Mouse (Mus musculus) urinary bladder, postnatal 36 days (tissue): ENCODE results near the gene Mettl7a3.
A peak's percentile ranks its signal among the peaks of the same experiment; 100 is the strongest.
"Not testable (repeated sequence)": the region's sequence is repeated elsewhere in the genome, so short reads cannot be mapped to it uniquely, and the experiment has no call there.

Source experiments
- DNase-seq, 2 experiments: peaks; one replicate each; pipeline ENCODE4 v3.0.0; 2022; ENCODE audit warnings: low spot score in 2 of 2, mixed read lengths in 1 of 2

Gene Mettl7a3

DNA sequence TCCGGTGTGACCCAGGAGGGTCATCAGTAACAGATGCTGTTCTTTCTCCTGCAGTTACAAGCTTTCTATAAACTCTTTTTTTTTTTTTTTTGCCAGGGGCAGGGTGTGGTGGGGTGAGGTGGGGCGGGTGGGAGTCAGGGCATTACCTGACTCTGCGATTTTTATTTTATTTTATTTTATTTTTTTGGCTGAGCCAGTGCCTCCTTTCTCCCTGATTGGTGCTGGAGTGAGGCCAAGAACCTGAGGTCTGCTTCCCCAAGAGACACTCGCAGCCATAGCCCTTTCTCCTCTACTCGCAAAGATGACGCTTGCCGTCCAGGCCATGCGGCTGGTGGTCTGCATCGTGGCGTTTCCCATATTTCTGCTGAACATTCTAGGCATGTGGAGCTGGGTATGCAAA lies at the start of gene Mettl7a3:
TSS of gene Mettl7a3 (plus strand) at position 301 of the 400 bp plus-strand sequence.
- no peak for DNase-seq

DNA sequence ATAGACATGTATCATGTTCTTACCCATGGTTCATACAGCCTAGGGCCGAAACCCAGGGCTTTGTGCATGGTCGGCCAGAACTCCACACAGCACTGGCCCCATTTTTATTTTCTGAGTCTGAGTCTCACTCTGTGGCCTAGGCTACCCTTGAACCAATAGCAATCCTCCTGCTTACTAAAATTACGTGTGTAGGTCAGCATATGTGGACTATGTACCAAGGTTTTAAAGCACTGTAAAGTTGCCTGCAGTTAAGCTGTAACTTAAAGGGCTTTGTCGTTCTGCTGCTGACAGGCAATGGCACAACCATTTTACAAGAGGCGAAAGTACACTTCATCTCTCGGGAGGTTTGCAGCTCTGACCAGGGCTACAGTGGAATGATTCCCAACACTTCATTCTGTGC lies 45.7 kb upstream of the Mettl7a3 start:
- no peak for DNase-seq

GRCm38 (mm10) chr15:100290858-100291257 lies 43.9 kb upstream of the Mettl7a3 start:
- no peak for DNase-seq

GRCm38 (mm10) chr15:100292326-100292725 lies 42.4 kb upstream of the Mettl7a3 start:
- no peak for DNase-seq

GRCm38 (mm10) chr15:100297856-100298255 lies 36.9 kb upstream of the Mettl7a3 start:
- DNase-seq = no peak

- no peak for DNase-seq
Observed at GRCm38 (mm10) chr15:100300499-100300898, 34.2 kb upstream of the Mettl7a3 start.

DNA sequence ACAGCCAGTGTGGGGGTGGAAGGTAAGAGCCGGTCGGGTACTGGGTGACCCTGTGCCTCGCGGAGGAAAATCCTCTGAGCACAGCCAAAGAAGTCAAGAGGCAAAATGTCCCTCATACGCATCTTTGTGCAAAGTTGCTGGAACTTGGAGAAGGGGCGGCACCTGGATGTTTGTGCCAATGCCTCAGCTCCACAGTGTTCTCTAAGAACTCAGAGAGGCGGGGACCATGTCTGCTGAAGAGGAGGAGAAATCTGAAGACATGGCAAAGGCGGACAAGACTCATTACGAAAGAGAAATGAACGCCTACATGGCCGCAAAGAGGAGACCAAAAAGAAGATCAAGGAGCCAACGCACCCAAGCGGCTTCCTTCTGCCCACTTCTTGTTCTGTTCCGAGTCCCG lies 33.2 kb upstream of the Mettl7a3 start:
- DNase-seq = peak in 1 of 2 experiments; percentile 17

- no peak for DNase-seq
Observed at GRCm38 (mm10) chr15:100303428-100304018, 31.2 kb upstream of the Mettl7a3 start.

GRCm38 (mm10) chr15:100304019-100304991 lies 30.4 kb upstream of the Mettl7a3 start, which contains the start of gene Mettl7a1:
Gene Mettl7a1, plus strand, starts transcription at chr15:100304140.
- peak; percentile 66 to 85 for DNase-seq

DNA sequence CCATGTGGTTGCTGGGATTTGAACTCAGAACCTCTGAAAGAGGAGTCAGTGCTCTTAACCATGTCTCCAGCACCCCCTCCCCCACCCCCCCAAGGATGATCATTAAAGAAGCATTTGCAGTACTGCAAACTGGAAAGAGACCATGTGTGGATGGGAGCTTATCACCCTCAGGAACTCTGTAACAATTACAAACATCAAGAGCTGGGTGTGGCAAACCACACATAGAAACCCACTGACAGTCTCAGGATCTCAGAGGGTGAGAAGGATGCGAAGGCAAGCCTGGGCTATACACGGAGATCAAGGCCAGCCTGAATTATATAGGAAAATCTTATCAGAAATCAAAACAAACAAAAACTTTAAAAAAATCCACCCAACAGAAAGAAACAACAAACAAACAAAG lies 28.5 kb upstream of the Mettl7a3 start:
- no peak for DNase-seq

DNA sequence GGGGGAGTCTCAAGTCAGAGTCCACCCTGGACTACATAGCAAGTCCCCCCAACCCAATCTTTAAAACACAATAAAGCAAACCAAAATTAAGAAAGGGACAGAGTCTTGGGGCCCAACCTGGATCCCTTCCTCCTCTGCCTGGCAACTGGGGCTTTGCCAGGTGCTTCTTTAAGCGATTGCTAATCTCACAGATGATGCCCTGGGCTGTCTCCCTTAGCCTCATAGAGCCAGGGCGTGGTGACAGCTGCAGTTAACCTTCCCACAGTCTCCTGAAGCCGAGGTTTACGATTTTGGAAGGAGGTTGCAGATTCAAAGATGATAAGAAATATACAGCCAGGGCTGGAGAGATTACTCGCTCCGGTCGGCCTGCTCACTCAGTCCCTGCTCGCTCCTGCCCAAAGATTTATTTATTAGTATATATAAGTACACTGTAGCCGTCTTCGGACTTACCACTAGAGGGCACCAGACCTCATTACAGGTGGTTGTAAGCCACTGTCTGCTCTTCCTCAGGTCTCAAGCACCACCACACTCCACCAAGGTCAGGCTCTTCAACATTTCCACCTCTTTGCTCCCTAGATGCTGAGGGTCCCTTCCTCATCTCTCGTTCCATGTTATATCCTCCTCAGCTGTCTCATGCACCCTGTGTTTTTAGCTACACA lies 27.2 kb upstream of the Mettl7a3 start:
- DNase-seq = not testable (repeated sequence)

DNA sequence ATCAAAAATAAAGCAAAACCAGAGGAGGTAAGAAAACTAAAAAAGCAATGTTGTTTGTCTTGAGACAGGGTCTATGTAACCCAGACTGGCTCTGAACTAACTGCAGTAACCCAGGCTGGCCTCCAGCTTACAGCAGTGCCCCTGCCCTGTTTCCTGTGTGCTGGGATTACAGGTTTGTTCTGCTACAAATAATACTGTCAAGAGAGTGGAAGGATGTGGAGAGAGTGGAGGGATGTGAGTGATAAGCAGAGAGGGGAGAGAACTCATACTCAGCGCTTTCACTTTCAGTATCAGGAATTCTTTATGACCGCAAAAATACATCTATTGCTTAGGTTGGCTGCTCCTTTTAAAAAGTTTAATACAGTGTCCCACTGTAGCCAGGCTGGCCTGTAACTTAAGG lies 22.4 kb upstream of the Mettl7a3 start:
- no peak for DNase-seq

- DNase-seq = no peak
Observed at GRCm38 (mm10) chr15:100314448-100315145, 20.1 kb upstream of the Mettl7a3 start.

- not testable (repeated sequence) for DNase-seq
Observed at GRCm38 (mm10) chr15:100318014-100318671, 16.6 kb upstream of the Mettl7a3 start.

- no peak for DNase-seq
Observed at GRCm38 (mm10) chr15:100319884-100320283, 14.8 kb upstream of the Mettl7a3 start.

DNA sequence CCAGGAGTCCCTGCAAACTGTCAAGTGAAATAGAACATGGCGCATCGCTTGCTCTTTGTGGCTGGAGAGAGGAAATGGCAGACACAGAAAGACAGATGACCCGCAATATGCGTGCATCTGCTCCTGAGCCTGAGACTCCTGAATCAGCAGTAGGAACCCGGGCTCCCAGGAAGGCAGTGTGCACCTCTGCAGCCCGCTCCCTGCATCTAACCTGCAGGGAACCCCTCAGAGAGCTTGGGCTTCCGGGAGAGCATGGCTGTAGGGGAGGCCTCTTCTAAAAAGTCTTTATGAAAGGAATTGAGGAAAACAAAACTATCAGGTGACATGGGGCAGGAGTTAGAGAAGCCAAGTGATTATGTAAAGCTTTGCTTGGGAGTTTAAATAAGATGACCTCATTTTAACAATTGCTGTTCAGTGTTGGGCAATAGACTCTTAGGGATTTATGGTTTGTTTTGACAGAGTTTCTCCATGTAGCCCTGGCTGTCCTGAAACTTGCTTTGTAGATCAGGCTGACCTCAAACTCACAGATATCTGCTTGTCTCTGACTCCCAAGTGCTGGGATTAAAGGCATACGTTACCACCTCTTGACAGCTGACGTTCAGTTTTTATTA lies 14.3 kb upstream of the Mettl7a3 start:
- DNase-seq = no peak

GRCm38 (mm10) chr15:100321134-100321533 lies 13.6 kb upstream of the Mettl7a3 start:
- peak in 1 of 2 experiments; percentile 74 for DNase-seq

GRCm38 (mm10) chr15:100324021-100324591 lies 10.6 kb upstream of the Mettl7a3 start:
- DNase-seq = no peak

- no peak for DNase-seq
Observed at GRCm38 (mm10) chr15:100325235-100325634, 9.5 kb upstream of the Mettl7a3 start.

GRCm38 (mm10) chr15:100328089-100328488 lies 6.6 kb upstream of the Mettl7a3 start:
- DNase-seq = not testable (repeated sequence)
